Comparison of ENCODE assay signal across 9 mouse cellular contexts in genomic region chr19:12433033-12433432, GRCm38 (mm10). TPM values are rescaled to one million over a fixed set of nuclear protein-coding genes. Genes with fewer than 3 reads are reported as not detected.
DNase-seq lines count a peak whose midpoint lies in the region; ATAC-seq lines count a peak whose summit lies in the region.
"Had no signal": no experiment of that assay in that cellular context is flagged by ENCODE, and none has a peak within 500 bp of the region (broad histone marks: within the 10 kb centered on the region; RNA-seq: fewer than 3 reads in every experiment).

No protein-coding gene starts in this region.

- H3K4me1 ChIP-seq in midbrain, embryonic 15.5 days = no peaks in the 10 kb centered on the region

- H3K9ac ChIP-seq in midbrain, embryonic 15.5 days = no peak overlapping the region

- peak; percentile 51 to 71 for ATAC-seq in hematopoietic stem cell, adult 5-6 weeks (replicated peaks in 1 of 2; ENCODE audit: insufficient read depth in 1 of 2, low FRiP score in 2 of 2, low TSS enrichment in 1 of 2, low read depth in 1 of 2, poor library complexity in 2 of 2, severe bottlenecking in 2 of 2)
- peak; percentile 77; the same call in 1 of the 2 replicates for ATAC-seq in midbrain, embryonic 15.5 days (replicated peaks)

- WGBS in midbrain, embryonic 15.5 days = 2% methylated on average over 2 of the region's 2 CpGs

- H3K4me3 ChIP-seq in midbrain, embryonic 15.5 days = no peak overlapping the region
- H3K4me3 ChIP-seq: megakaryocyte, embryonic 14.5 days had no signal

- no peak overlapping the region for H3K4me2 ChIP-seq in midbrain, embryonic 15.5 days

- no peak overlapping the region for H3K27ac ChIP-seq in midbrain, embryonic 15.5 days

- no peaks in the 10 kb centered on the region for H3K27me3 ChIP-seq in midbrain, embryonic 15.5 days (replicated peaks)

- peak; percentile 13 for DNase-seq in ovary, adult 18-20 months (ENCODE audit: low spot score)
- DNase-seq in ovary, postnatal 10 days (ENCODE audit: low spot score) = no peak
- peak; percentile 30 for DNase-seq in T-cell, adult 2 months (ENCODE audit: low spot score)
- peak; percentile 5 for DNase-seq in embryo, embryonic 11.5 days (ENCODE audit: low read depth, low spot score)
- peak; percentile 76 for DNase-seq in layer of hippocampus, adult 9-11 months
- no peak for DNase-seq in frontal cortex, postnatal 14 days (ENCODE audit: low spot score in 2 of 2)

- no peaks in the 10 kb centered on the region for H3K36me3 ChIP-seq in midbrain, embryonic 15.5 days (replicated peaks)

- no peaks in the 10 kb centered on the region for H3K9me3 ChIP-seq in midbrain, embryonic 15.5 days
- H3K9me3 ChIP-seq: megakaryocyte, embryonic 14.5 days had no signal

RNA-seq across cellular contexts. Expression of gene Pfpl, which starts 5.3 kb away (rescaled TPM):
- not detected in 2 replicates for total RNA-seq in hematopoietic stem cell, adult 5-6 weeks (2017)
- not detected in 2 replicates for polyA plus RNA-seq in midbrain, embryonic 15.5 days (2015; fragmentation: Nextera tagmentation; extraction: Ambion mirVana)

RNA-seq across cellular contexts. Expression of gene Olfr1441, which starts 15.8 kb away (rescaled TPM):
- not detected in 2 replicates for total RNA-seq in hematopoietic stem cell, adult 5-6 weeks (2017)
- polyA plus RNA-seq in midbrain, embryonic 15.5 days (2015; fragmentation: Nextera tagmentation; extraction: Ambion mirVana) = not detected in 2 replicates

RNA-seq across cellular contexts. Expression of gene Mpeg1, which starts 27.5 kb away (rescaled TPM):
- 15.1 and 28.2 TPM in 2 replicates for total RNA-seq in hematopoietic stem cell, adult 5-6 weeks (2017)
- polyA plus RNA-seq in midbrain, embryonic 15.5 days (2015; fragmentation: Nextera tagmentation; extraction: Ambion mirVana) = 0.62 and 0.73 TPM in 2 replicates

RNA-seq across cellular contexts. Expression of gene Olfr1440, which starts 46.0 kb away (rescaled TPM):
- total RNA-seq in hematopoietic stem cell, adult 5-6 weeks (2017) = not detected in 2 replicates
- polyA plus RNA-seq in midbrain, embryonic 15.5 days (2015; fragmentation: Nextera tagmentation; extraction: Ambion mirVana) = not detected in 2 replicates

Comparison
In these comparisons a context has a peak if more than half of its experiments do, and no peak if none do; other contexts are left out.
1. DNase-seq: peak in ovary, adult 18-20 months (single experiment), T-cell, adult 2 months (single experiment), embryo, embryonic 11.5 days (single experiment) and layer of hippocampus, adult 9-11 months (single experiment); none in ovary, postnatal 10 days (single experiment) and frontal cortex, postnatal 14 days (0 of 2).